Mouse (Mus musculus) spleen, postnatal 36 days (tissue): ENCODE results near the gene Cap1.

ENCODE experiments used
- DNase-seq, 2 experiments: peaks; one replicate each; pipeline ENCODE4 v3.0.0; 2022; ENCODE audit warnings: low spot score in 2 of 2, mixed read lengths in 1 of 2

The Cap1 gene

DNA sequence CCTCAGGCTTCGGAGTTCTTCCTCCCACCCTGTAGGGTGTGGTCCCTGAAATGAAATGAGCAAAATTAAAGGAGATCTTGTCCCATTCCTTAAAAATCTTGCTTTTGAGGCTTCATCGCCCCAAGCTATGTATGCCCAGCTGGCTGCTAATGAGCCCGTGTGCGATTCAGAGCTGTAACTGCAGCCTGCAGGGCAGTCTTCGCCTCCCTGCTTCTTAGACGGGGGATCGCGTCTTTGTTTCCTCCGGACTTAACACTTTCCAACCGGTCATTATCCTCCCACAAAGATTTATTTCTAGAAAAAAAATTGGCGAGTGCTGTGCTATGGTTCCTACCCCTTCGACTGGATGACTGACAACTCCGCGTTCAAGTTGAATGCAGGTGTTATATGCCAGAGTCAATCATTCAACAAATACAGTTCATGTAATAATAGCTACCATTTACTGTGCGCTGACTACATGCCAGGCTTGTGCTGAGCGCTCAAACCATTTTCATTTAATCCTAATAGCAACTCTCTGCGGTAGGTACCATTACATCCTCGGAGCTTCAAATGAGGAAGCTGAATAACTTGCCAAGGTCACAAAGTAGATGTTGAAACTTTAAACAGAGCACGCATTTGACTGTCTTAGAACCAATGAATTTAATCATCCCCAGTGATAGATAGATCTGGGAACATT lies 861 bp upstream of the Cap1 start:
- peak in 1 of 2 experiments; percentile 49 for DNase-seq

GRCm38 (mm10) chr4:122884481-122885340 lies 1.1 kb downstream of the Cap1 start:
- DNase-seq, result no peak

DNA sequence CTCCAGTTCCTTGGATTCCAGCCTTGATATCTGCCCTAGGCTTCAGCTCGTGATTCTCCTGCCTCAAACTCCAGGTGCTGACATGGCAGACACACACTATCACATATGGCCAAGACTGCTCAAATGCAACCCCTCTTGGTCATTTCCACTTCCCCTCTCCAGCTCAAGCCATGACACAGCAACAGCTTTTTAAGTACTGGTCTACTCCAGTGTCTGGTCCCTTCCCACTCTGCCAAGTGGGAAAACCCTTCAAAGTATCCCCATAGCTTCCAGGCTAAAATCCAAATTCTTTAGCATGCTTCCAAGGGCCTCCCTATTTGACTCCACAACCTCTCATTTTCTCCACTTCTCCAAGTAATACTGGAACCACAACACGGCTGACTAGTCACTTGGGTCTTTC lies 1.8 kb downstream of the Cap1 start:
- DNase-seq, result peak in 1 of 2 experiments; percentile 34

GRCm38 (mm10) chr4:122883294-122883693 lies 2.6 kb downstream of the Cap1 start:
- no peak for DNase-seq

- DNase-seq, result no peak
Measured at GRCm38 (mm10) chr4:122882544-122882943, 3.3 kb downstream of the Cap1 start.

GRCm38 (mm10) chr4:122878333-122879070 lies 7.4 kb downstream of the Cap1 start:
- DNase-seq, result peak; percentile 29 to 42

- no peak for DNase-seq
Measured at GRCm38 (mm10) chr4:122873512-122873911, 12.3 kb downstream of the Cap1 start.

GRCm38 (mm10) chr4:122873003-122873402 lies 12.9 kb downstream of the Cap1 start:
- peak in 1 of 2 experiments; percentile 26 for DNase-seq

GRCm38 (mm10) chr4:122871989-122872388 lies 13.9 kb downstream of the Cap1 start:
- DNase-seq, result peak; percentile 46 to 56

DNA sequence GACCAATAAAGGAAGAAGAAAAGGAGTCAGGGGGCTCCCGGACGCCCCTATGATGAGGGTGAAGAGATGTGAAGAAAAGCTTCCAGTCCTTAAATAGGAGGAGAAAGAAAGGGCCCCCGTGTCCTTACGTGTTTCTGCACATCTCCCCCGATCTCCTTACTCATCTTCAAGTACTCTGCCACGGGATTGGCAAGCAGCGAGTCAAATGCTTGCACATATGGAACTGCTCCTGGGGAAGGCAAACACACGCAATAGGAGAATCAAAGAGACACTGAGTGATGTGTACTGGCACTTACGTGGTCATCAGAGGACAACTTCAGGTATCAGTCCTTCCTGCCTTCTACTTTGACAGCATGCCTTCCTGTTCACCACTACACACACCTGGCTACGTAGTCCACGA lies 14.6 kb downstream of the Cap1 start:
- no peak for DNase-seq

GRCm38 (mm10) chr4:122870741-122871140 lies 15.1 kb downstream of the Cap1 start:
- DNase-seq, result no peak

GRCm38 (mm10) chr4:122870027-122870426 lies 15.8 kb downstream of the Cap1 start:
- DNase-seq, result no peak

GRCm38 (mm10) chr4:122868041-122868440 lies 17.8 kb downstream of the Cap1 start:
- DNase-seq, result no peak

DNA sequence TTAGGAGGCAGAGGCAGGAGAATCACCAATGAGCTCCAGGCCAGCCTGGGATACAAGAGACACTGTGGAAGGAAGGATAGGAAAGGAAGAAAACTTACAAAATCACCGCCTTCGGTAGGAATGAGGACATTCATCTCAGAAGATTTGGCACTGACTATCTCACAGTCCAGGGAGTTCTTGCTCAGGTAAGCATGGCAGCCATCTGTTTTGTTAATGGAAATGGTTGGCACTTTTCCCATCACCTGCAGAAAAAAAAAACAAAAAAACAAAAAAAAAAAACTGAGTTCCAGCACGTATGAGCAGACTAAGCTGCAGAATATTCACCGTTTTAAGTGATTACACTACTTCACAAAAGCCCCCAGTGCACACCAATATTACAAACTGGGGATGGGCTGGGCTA lies 24.0 kb downstream of the Cap1 start:
- DNase-seq, result no peak

- no peak for DNase-seq
Measured at GRCm38 (mm10) chr4:122859096-122859674, 26.7 kb downstream of the Cap1 start.

- DNase-seq, result no peak
Measured at GRCm38 (mm10) chr4:122857909-122858308, 27.9 kb downstream of the Cap1 start.

- DNase-seq, result peak in 1 of 2 experiments; percentile 29
Measured at GRCm38 (mm10) chr4:122854770-122855169, 31.1 kb downstream of the Cap1 start.

- peak; percentile 76 to 77 for DNase-seq
Measured at GRCm38 (mm10) chr4:122853691-122854090, 32.2 kb downstream of the Cap1 start.

GRCm38 (mm10) chr4:122851535-122851934 lies 34.3 kb downstream of the Cap1 start:
- DNase-seq, result no peak

GRCm38 (mm10) chr4:122848150-122848621 lies 37.7 kb downstream of the Cap1 start:
- DNase-seq, result peak; percentile 53 to 64

DNA sequence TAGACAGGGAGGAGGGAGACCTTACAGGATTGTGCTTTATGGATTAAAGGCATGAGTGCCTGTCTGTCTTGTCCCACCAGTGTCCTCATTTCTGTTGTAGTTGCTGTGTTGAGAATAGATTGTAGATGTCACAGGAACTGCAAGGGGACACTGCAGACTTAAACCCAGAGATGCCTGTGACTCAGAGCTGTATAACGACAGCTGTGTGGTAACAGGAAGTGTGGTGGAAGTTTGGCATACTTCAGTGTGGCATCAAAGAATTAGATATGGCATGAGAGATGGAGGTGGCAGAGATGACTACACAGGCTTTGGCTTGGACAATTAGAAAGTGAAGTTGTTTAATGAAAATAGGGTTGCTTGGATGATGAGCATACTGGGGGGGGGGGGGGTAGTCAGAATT lies 47.4 kb downstream of the Cap1 start:
- no peak for DNase-seq

DNA sequence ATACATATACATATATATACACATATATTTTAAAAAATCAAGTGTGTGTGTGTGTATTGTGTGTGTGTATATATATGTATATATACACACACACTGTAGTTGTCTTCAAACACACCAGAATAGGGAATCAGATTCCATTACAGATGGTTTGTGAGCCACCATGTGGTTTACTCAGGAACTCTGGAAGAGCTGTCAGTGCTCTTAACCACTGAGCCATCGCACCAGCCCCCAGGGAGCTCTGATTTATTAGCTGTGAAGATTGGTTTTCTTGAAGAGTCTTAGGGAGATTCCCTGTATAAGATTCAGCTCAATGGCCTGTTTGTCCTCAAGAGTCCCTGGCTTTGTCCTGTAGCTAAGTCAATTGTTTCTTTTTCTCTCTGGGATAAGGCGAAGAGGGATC lies 47.9 kb downstream of the Cap1 start:
- DNase-seq, result no peak
